Mouse (Mus musculus) CD4-positive helper T cell, adult 2 months (primary cell): ENCODE data around the gene Serinc1.
A peak's percentile ranks its signal among the peaks of the same experiment; 100 is the strongest.
"Not testable (repeated sequence)": the region's sequence is repeated elsewhere in the genome, so short reads cannot be mapped to it uniquely, and the experiment has no call there.

Experiments
- DNase-seq: peaks from one replicate; pipeline ENCODE4 v3.0.0-alpha.2; 2012; ENCODE audit warnings: low read depth, missing footprints, low spot score

Serinc1 gene

DNA sequence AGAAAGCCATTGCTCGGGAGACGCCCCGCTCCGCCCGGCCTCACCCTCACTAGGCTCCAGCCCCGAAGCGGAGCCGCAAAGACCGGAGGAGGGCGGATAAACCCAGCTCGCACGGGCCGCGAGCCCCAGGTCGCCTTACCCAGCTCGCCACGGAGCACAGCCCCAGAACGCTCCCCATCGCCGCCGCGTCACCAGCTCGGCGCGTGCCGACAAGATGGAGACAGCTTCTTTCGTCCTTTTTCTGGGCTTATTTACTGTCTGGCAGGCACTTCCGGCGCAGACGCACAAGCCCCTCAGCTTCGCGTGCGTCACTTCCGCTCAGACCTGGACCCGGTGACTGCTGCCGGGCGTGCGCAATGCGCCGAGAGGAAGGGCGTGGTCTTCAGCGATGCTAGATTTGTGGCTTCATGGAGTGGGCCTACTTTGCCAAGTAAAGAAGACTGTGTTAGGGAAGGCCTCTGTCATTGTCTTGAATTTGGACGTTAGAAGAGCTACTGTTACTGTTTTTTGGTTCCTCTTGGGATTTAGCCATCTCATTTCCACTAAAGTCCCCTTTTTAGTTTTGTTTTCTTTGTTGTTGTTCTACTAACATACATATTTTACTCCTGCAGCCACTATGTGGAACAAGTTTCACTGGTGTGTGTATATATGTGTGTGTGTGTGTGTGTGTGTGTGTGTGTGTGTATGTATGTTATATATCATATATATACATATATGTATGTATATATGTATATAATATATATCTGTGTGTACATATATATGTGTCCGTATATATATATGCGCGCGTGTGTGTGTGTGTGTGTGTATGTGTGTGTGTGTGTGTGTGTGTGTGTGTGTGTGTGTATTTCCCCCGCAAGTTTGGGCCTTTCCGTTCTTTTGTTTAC lies at the start of gene Serinc1:
Gene Serinc1 (minus strand): TSS at position 313 of the 884 bp plus-strand sequence.
- DNase-seq, result peak; percentile 97

DNA sequence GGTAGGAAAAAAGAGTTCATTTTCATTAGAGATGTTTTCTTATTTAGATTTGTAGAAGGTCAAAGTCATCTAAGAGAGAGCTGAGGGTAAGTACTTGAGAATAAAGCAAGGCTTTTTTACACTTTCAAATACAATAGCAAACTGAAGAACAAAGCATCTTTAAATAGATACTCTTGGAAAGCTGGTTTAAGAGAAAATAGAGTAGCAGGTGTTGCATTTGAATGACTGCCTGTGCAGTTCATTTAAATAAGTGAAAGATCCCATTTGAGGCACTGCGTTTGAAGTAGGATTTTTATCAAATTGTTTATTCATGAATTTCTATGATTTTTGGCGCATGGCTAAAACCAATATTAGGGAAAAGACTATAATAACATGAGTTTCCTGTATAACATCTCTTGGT lies 44.4 kb upstream of the Serinc1 start:
- DNase-seq, result no peak

DNA sequence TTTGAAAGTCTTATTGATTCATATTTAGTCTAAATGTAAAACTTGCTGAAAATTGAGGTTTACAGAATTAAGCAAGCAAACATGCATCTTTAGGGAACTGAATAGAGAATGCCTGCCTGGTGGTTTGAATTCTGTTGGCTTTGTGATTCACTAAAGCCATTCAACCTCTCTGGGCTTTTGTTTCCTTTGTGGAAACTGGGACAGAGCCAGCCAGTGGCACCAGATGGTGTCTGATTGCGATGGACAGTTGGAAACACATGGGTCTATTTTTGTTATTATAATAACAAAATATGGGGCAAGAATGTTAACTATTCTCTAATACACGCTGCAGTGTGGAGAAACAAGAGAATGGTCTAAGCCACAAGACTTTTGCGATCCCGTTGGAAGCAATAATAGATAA lies 39.8 kb upstream of the Serinc1 start:
- no peak for DNase-seq

DNA sequence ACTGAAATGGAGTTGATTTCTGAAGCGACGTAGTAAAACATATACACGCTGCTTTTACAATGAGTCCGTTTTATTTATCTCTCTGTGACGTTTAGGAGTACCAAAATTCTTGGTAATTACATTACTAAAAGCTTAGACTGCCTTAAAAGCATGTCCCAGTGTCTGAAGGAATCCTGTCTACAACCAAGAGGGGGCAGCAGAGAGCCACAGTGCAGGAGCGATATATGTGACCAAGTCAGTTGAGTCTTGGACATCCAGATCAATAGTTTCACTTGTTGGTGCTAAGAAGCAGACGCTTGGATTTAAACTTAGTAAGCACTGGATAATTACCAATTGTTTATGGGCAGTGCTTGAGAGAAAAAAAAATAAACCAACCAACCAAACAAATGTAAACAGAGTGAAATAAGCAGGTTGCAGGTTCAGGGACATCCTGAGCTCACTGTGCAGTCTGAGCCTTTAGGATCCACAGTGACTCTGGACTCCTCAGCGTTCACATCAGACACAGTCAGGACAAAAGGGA lies 38.9 kb upstream of the Serinc1 start:
- peak; percentile 49 for DNase-seq

DNA sequence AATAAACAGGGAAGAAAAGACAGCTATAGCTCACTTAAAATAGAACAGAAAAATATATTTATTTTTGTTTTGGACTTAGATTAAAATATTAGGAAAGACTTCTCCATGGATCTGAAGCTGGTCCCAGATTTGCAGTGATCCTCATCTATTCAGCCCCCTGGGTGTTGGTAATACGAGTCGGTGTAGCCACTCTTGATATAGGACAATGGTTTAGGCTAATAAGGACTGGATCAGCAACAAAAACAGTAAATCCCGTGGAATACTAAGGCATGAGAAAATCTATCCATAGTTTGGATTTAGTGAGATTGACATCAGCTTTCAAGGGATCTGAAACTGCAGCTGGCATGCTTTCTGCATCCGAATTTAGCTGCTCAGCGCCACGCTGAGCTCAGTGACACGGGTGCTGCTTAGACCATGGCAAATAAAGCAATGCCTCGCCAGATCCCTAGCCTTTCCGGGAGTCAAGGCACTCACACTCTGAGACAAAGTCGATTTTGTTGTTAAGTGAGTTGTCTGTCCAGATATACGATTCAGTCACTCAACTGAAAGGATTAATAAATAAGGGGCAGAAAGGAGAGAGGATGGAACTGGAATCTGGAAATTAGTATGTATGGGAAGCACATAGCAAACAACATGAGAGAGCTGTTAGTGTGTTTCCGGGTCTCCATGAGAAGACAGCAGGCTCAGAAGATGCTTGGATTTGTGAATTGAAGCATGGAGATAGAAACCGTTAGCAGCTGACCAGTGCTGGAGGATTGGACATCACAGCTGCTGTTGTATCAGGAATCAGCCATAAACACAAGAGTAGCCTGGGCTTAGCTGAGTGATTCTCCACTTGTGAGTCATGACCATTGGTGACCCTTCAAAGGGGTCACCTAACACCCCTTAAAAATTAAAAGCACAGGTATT lies 36.9 kb upstream of the Serinc1 start:
- no peak for DNase-seq

DNA sequence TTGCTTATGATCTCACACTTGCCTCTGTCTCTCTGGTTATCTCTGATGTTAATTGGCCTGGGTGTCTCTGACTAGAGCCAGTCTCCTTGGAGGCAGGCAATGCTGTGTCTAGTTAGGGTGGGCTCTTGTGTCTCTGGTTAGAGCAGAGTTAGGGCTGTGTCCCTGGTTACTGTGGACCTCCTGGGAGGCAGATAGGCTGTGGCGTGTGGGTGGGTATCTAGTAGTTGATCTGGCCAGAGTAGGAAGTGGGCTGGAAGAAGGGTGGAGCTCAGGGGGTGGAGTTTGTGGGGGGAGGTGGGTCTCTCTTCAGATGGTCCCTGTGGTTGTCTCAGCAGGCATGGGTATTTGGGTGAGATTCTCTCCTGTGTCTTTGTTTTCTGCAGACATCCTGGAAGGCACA lies 33.9 kb upstream of the Serinc1 start:
- DNase-seq, result peak; percentile 44

DNA sequence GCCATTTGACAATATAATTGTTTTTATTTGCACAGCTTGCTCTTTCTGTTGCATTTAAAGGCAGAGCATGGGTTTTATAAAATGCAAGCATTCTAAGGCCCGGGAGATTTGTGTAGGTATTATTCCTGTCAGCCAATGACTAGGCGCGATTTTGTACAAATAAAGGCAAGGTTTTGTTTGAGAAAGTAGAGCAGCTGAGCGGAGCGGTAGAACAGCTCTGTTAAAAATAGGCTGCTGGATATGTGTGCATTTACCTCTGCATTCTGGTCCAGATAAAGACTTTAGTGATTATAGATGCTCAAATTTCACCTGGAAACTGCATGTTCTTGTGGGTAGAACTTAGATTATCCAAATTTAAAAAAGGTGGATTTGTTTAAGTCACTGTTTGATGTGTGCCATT lies 25.3 kb upstream of the Serinc1 start:
- no peak for DNase-seq

DNA sequence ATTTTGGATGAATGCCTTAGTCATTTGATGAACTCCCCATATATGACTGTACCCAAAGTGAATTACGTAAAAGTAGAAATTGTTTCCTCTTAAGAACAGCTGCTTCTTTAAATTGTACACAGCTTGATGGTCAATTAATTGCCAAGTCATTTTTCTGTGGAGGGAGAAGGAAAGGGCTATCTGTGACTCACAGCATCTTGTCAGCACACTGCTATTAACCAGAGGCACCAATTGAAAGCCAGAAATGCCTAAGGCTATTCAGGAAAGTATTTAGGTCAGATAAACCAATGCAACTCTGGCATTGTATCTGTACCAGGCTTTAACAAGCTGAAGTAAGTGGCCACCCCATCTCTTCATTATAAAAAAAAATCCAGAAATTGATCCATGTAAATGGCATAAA lies 21.4 kb upstream of the Serinc1 start:
- no peak for DNase-seq

DNA sequence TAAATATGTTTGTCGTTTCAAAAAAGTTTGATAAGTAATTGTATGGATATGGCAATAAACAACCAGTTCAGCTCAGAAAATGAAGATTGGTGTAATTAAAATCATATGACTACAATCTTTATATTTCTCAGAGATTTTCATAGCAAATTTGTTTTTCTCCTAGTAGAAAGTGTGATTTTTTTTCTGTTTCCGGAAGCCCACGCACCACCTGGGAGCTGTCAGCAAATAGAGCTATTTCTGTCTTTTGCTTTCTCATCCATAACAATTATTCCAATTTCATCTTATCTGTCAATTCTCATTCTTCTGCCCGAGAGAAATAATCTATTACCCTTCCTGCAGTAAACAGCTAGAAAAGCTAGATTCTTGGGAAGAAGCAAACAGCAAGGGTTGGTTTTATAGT lies 17.3 kb upstream of the Serinc1 start:
- DNase-seq, result no peak

DNA sequence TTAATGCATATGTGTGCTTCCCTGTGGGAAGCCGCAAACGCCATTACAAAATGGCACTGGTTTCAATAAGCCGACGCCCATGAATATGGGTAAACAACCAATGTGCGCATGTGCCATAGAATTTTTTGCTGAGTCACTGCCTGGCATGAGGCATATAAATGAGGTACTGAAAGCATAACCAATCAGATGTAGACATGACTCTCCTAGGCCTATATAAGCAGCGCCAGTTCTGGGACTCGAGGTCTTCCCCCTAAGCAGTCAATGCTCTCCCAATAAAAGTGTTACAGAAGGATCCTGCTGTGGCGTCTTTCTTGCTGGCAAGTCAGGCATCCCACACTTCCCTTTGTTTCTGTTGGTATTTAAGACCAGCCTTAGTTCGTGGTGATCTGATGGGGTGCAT lies 11.6 kb upstream of the Serinc1 start:
- DNase-seq, result not testable (repeated sequence)

DNA sequence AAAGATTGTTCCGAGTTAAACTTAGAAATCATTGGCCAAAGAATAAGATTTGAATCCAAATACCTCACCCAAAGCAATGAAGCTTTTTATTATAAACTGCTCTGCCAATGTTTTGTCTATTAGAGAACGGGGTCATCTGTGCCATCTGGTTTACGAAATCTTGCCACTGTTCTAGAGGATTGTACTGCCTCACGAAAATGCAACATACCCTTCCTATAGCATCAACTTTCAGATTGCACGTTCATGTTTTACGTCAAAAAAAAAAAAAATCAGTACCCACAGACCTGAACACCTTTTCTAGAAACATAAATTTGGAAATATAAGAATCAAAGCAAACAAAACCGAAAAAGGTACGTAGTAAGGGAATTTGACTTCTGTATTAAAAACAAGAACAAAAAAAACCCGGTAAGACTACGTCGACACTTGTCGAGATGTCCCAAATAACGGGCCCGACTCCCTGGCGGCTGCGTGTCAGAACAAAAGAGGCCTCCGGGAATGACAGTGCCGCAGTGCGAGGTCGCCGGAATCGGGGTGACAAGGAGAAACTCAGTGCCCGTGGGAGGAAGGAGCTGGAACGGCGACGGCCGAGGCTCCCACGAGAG lies 613 bp downstream of the Serinc1 start:
- no peak for DNase-seq

DNA sequence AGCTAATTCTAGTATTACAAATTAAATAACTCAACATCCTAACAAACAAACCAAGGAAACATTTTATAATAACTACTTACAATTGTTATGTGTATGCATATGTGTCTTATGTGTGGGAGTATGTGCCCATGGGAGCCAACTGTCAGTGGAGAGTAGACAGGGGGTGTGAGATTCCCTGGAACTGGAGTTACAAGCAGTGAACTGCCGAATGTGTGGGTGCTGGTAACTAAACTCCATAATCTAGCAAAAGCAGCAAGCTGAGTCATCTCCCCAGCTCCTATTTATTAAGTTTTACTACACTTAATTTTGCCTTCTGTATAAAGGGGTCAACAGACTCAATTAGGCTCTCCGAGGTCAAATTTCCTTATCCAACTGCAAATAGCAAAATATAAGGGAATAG lies 1.3 kb downstream of the Serinc1 start:
- no peak for DNase-seq

DNA sequence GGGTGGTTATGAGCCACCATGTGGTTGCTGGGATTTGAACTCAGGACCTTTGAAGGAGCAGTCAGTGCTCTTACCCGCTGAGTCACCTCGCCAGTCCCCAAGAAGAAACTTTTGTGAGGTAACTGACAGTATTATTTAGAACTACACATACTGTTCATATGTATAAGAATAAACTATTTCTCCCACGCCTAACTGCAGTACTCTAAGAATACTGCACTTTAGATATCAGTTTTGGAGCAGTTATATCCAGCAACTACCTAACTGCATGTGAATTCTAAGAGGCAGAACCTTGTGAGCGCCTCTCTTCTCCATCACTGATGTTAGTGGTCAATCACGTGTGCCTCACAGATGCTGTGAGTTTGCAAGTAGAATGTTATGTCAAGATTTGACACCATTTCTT lies 5.9 kb downstream of the Serinc1 start:
- DNase-seq, result no peak

DNA sequence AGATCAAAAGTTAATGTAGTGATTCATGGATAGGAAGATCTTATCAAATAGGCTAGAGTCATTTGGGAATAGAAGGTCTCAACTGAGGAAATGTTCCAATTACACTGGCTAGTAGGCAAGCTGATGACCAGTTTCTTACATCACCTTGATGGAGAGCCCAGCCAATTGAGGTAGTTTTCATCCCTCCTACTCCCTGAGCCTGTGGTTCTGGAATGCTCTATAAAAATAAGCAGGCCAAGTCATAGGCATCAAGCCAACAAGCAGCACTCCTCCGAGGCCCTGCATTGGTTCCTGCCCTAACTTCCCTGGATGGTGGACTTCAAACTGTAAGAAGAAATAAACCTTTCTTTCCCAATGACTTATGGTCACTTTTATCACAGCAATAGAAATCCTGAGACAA lies 17.1 kb downstream of the Serinc1 start:
- no peak for DNase-seq

DNA sequence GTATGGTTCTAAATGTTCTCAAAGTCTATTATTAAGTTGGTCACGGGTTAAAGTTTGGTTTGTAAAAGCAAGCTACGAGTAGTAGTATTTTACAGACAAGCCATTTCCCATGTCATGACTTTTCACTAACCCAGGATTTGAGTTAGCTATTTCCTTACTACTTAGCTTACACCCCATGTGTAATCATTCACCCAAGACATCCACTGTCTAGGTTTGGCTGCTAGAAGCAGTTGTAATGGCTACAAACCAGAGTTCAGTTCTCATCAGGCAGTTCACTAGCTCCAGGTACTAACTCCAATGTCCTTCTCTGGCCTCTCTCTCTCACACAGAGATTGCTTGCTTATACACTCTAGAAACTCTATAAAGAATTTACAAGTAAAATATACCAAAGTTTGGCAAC lies 17.7 kb downstream of the Serinc1 start:
- DNase-seq, result no peak

DNA sequence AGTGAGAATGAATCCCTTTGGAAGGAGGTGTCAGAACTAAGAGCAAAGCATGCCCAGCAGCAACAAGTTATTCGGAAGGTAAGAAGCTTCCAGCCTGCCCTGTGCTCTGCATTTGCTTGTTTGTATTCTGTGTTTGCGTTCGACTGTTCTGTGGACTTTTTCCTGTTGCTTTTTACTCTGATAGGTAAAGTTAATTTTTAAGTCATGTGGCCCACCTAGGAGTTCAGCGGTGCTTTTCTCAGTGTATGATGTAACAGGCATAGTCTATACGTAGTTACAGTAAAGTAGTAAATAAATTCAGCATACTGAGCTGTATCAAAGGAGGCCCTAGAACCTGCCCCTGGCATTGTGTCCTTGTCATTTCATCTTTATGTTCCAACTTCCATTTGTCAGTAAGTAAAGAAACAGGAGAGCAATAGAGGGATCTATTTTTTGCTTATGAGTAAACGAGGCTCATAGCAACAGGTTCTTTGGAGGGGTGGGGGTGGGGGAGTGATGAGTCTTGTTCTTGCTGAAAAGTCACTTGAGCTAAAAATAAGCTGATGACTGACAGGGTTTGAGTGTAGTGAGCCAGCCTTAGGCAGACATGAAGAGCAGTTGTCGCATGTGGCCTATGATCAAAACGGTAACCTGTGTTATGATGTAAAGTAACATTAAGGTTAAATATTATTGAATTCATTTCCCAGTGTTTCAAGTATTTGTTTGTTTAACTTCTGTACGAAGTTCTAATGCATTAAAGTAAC lies 32.7 kb downstream of the Serinc1 start:
- no peak for DNase-seq

DNA sequence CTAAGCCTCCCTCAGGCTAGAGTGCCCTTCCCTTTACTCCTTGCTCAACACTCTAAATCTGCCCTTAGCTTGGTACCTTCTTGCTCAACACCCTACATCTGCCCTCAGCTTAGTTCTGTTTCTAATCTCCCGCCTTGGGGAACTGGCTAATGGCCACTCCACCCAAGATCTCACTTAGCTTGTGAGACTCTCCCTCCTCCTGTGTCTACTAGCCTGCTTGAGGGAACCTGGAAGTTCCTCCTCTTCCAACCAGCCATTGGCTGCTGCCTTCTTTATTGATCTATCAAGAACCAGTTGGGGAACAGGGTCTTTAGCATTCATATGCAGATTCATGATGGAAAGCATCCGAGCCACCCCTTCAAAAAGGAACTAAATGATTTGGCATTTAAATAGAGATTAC lies 40.3 kb downstream of the Serinc1 start:
- no peak for DNase-seq

DNA sequence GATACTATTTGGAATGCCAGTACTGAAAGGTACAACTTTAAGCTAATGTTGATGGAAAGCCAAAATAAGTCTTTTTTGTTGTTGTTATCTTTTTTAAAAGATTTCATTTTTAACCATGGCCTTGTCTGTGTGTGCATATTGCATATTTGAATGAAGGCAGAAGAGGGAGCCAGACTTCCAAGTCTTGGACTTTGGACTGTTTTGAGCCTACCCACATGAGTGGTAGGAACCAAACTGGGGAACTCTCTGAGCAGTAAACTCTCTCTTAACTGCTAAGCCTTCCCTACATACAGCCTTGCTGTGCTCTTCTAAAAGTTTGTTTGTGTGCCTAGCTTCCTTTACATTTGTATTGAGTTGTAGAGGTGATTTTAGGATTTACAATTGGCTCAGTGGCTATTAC lies 43.7 kb downstream of the Serinc1 start:
- DNase-seq, result no peak

DNA sequence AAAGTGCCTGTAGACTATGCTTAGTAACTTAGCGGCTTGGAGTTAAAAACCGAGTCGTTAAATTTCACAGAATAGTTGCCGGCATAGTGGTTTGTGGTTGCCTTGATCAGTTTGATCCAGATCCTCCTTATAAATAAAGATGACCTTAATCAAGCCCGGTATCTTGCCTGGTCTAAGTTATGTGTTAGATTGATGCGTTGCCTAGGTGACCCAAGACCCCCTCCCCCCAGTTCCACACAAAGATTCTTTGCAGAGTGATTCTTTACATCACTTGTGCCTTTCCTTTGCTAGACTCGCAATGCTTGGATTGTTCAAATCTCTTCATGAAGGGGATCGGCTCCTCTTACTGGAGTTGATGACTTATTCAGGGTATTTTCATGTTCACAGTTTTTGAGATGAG lies 45.1 kb downstream of the Serinc1 start:
- DNase-seq, result peak; percentile 43

DNA sequence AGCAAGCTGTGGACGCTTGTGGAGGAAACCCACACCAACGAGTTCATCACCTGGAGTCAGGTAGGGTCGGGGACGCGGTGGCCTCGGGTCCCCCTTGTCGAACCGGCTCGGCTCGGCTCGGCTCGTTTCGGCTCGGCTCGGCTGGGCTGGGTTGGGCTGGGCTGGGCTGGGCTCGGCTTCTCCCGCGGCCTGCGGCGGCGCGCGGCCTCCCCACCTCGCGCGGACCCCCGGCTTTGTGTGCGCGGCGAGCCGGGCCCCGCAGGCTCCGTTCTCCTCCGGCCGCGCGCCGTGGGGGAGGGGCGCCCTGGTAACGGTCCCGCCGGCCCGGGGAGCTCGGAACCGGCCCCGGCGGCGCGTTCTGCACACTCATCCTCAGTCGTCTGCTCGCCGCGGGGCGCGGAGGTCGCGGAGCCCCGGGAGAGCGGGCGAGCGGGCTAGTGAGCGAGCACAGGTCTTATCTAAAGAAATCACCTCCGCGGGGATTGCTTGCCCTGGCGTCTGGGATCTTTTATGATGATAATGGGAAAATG lies 45.7 kb downstream of the Serinc1 start:
- no peak for DNase-seq

DNA sequence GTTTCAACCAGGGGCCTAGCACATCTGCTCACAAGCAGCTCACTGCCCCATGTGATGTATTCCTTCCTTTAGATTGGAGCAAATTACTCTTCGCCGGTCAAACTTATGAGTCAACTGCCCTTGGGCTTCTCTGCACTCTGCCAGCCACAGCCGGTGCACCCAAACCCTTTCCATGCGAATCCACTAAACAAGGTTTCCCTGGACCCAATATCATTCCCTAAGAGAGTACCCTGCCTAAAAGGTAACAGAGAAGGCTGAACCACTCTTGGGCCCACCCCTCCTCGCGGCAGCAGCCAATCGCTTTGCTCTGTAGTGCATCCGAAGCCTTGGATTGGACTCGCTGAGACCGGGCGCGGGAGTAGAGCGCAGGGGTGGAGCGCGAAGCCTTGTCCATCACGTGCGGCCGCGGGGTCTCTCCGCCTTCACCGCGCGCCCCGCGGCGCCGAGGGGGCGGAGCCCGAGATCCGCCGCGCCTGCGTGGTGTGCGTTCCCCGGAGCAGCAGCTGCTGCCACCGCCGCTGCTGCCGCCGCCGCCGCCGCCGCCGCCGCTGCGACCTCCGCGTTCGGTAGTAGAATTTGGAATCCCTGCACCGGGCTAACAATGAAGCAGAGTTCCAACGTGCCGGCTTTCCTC lies 46.3 kb downstream of the Serinc1 start, which contains the start of gene Hsf2:
Gene Hsf2 (plus strand): TSS at position 478 of the 634 bp plus-strand sequence.
- peak; percentile 96 for DNase-seq
